Mouse (Mus musculus): ENCODE results near the gene Tle6. TPM values are rescaled to one million over a fixed set of nuclear protein-coding genes. Genes with fewer than 3 reads are reported as not detected.
"Not testable (repeated sequence)": the region's sequence is repeated elsewhere in the genome, so short reads cannot be mapped to it uniquely, and the experiment has no call there.

Tle6 gene
- 7.3 and 9.4 TPM in 2 replicates for polyA plus RNA-seq (2015; fragmentation: Nextera tagmentation; extraction: Ambion mirVana)

GRCm38 (mm10) chr10:81600738-81601203 is at the start of gene Tle6:
Gene Tle6 (minus strand): TSS chr10:81601073.
- Histone ChIP-seq H3K9ac (ENCODE audit: low read depth, low read length) (0 out of 2 replicates have a peak within 1 kb of the TSS, but pooled peaks have one; percentile 14), H3K27ac (peak within 1 kb of the TSS; percentile 36; the same call in 1 of the 2 replicates), H3K4me1 (replicated peaks; ENCODE audit: insufficient read depth, low read length) (peaks cover 41% of the 10 kb centered on the region), H3K4me3 (replicated peaks; ENCODE audit: low read depth, low read length) (peak within 1 kb of the TSS; percentile 9; the same call in 1 of the 2 replicates), H3K36me3 (ENCODE audit: insufficient read depth, low read length) (no peaks in the 10 kb centered on the region), H3K4me2 (ENCODE audit: low read length) (peak within 1 kb of the TSS; percentile 50), H3K9me3 (replicated peaks; ENCODE audit: low read length) (no peaks in the 10 kb centered on the region), H3K27me3 (ENCODE audit: insufficient read depth, low read length) (no peaks in the 10 kb centered on the region)
- DNase-seq (ENCODE audit: low spot score) (peak; percentile 95), ATAC-seq (replicated peaks; ENCODE audit: low FRiP score, low read depth) (peak; percentile 85)
- no peak for TF ChIP-seq CTCF (IDR thresholded peaks at IDR 0.05; ENCODE audit: low read depth)
- 1% methylated on average over 28 of the region's 28 CpGs for WGBS

DNA sequence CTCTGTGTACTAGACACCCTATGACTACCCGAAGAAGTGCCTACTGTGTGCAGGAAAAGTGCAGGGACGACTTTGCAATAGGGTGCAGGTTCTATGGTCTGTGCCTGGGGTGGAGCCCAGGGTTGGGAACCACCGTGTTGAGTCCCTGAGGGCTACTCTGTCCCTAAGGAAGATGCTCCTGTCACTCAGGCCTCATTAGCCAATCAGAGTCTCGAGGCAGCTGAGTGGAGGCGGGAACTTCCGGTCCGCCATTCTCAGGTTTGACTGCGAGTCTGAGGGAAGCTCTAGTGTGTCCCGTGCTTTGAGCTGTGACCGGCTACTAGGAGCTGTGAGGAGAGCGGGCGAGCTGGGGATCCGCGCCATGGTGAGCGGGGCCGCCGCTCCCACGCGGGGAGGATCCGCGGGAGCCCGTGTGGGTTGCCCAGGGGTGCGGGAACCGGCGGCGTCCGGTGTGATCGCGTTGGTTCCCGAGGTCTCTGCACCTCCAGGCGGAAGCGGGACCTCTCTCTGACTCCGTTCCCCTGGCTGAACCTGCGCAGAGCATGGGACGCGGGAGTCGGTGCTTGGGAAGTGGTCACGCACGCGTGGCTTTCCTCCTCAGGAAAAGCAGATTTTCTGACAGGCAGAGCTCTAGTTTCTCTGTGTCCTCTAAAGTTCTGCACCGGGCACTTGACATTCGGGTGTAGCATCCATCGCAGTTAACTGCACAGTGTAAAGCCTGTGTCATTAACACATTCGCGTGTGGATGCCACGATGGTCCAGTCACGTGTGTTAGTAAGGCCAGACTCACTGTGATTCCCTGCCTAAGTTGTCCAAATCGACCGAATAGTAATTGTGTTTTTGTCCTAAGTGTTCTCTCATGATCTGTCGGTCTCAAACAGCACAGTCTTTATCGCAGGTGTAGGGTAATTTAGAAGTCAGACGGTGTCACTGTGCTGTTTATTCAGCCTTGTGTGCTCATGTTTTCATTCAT is 48.2 kb upstream of the Tle6 start, which contains the start of gene Gm10778:
Gm10778 (plus strand) TSS at position 257 of the 973 bp plus-strand sequence.
- H3K9ac ChIP-seq (ENCODE audit: low read depth, low read length): peak within 1 kb of the TSS; percentile 61
- 1% methylated on average over 34 of the region's 52 CpGs for WGBS
- H3K9me3 ChIP-seq (replicated peaks; ENCODE audit: low read length); H3K27me3 ChIP-seq (ENCODE audit: insufficient read depth, low read length); H3K36me3 ChIP-seq (ENCODE audit: insufficient read depth, low read length); H3K4me1 ChIP-seq (replicated peaks; ENCODE audit: insufficient read depth, low read length): not testable (repeated sequence)
- H3K27ac ChIP-seq: peak within 1 kb of the TSS; percentile 90
- H3K4me2 ChIP-seq (ENCODE audit: low read length): peak within 1 kb of the TSS; percentile 53
- H3K4me3 ChIP-seq (replicated peaks; ENCODE audit: low read depth, low read length): peak within 1 kb of the TSS; percentile 53
- peak; percentile 91 for DNase-seq (ENCODE audit: low spot score)
- peak; percentile 93 for ATAC-seq (replicated peaks; ENCODE audit: low FRiP score, low read depth)

GRCm38 (mm10) chr10:81646015-81646555 is 45.2 kb upstream of the Tle6 start:
- no peaks in the 10 kb centered on the region for H3K27me3 ChIP-seq (ENCODE audit: insufficient read depth, low read length)
- ATAC-seq (replicated peaks; ENCODE audit: low FRiP score, low read depth) (no peak), DNase-seq (ENCODE audit: low spot score) (no peak)
- H3K36me3 ChIP-seq (ENCODE audit: insufficient read depth, low read length): no peaks in the 10 kb centered on the region
- 70% methylated on average over 7 of the region's 7 CpGs for WGBS
- no peak overlapping the region for H3K27ac ChIP-seq
- TF ChIP-seq CTCF (IDR thresholded peaks at IDR 0.05; ENCODE audit: low read depth): no peak
- peaks cover 5% of the 10 kb centered on the region; the same call in 1 of the 2 replicates for H3K9me3 ChIP-seq (replicated peaks; ENCODE audit: low read length)
- no peak overlapping the region for H3K9ac ChIP-seq (ENCODE audit: low read depth, low read length)
- no peak overlapping the region for H3K4me3 ChIP-seq (replicated peaks; ENCODE audit: low read depth, low read length)
- no peak overlapping the region for H3K4me2 ChIP-seq (ENCODE audit: low read length)
- peaks cover 14% of the 10 kb centered on the region; the same call in 1 of the 2 replicates for H3K4me1 ChIP-seq (replicated peaks; ENCODE audit: insufficient read depth, low read length)

GRCm38 (mm10) chr10:81645391-81645790 is 44.5 kb upstream of the Tle6 start:
- DNase-seq (ENCODE audit: low spot score): no peak
- Histone ChIP-seq H3K9ac (ENCODE audit: low read depth, low read length) (no peak overlapping the region), H3K27ac (no peak overlapping the region), H3K4me3 (replicated peaks; ENCODE audit: low read depth, low read length) (no peak overlapping the region), H3K27me3 (ENCODE audit: insufficient read depth, low read length) (no peaks in the 10 kb centered on the region), H3K4me1 (replicated peaks; ENCODE audit: insufficient read depth, low read length) (peaks cover 14% of the 10 kb centered on the region; the same call in 1 of the 2 replicates), H3K36me3 (ENCODE audit: insufficient read depth, low read length) (no peaks in the 10 kb centered on the region), H3K9me3 (replicated peaks; ENCODE audit: low read length) (no peaks in the 10 kb centered on the region), H3K4me2 (ENCODE audit: low read length) (no peak overlapping the region)
- no peak for TF ChIP-seq CTCF (IDR thresholded peaks at IDR 0.05; ENCODE audit: low read depth)
- ATAC-seq (replicated peaks; ENCODE audit: low FRiP score, low read depth): no peak
- 92% methylated on average over 4 of the region's 4 CpGs for WGBS

GRCm38 (mm10) chr10:81644716-81645115 is 43.8 kb upstream of the Tle6 start:
- Histone ChIP-seq H3K9me3 (replicated peaks; ENCODE audit: low read length) (no peaks in the 10 kb centered on the region), H3K4me3 (replicated peaks; ENCODE audit: low read depth, low read length) (no peak overlapping the region), H3K27me3 (ENCODE audit: insufficient read depth, low read length) (no peaks in the 10 kb centered on the region), H3K27ac (no peak overlapping the region), H3K9ac (ENCODE audit: low read depth, low read length) (no peak overlapping the region), H3K36me3 (ENCODE audit: insufficient read depth, low read length) (no peaks in the 10 kb centered on the region), H3K4me2 (ENCODE audit: low read length) (no peak overlapping the region), H3K4me1 (replicated peaks; ENCODE audit: insufficient read depth, low read length) (peaks cover 14% of the 10 kb centered on the region; the same call in 1 of the 2 replicates)
- DNase-seq (ENCODE audit: low spot score): no peak
- no peak for TF ChIP-seq CTCF (IDR thresholded peaks at IDR 0.05; ENCODE audit: low read depth)
- ATAC-seq (replicated peaks; ENCODE audit: low FRiP score, low read depth): no peak
- WGBS: 90% methylated on average over 18 of the region's 18 CpGs

- ATAC-seq (replicated peaks; ENCODE audit: low FRiP score, low read depth) (no peak; the same call in 1 of the 2 replicates), DNase-seq (ENCODE audit: low spot score) (no peak)
- no peaks in the 10 kb centered on the region for H3K27me3 ChIP-seq (ENCODE audit: insufficient read depth, low read length)
- H3K4me1 ChIP-seq (replicated peaks; ENCODE audit: insufficient read depth, low read length): peaks cover 14% of the 10 kb centered on the region; the same call in 1 of the 2 replicates
- H3K9ac ChIP-seq (ENCODE audit: low read depth, low read length): peak overlapping the region; percentile 88; the same call in 1 of the 2 replicates
- H3K4me2 ChIP-seq (ENCODE audit: low read length): peak overlapping the region; percentile 68
- H3K4me3 ChIP-seq (replicated peaks; ENCODE audit: low read depth, low read length): peak overlapping the region; percentile 55
- no peak for TF ChIP-seq CTCF (IDR thresholded peaks at IDR 0.05; ENCODE audit: low read depth)
- no peaks in the 10 kb centered on the region for H3K36me3 ChIP-seq (ENCODE audit: insufficient read depth, low read length)
- 44% methylated on average over 2 of the region's 2 CpGs for WGBS
- peak overlapping the region; percentile 93 for H3K27ac ChIP-seq
- no peaks in the 10 kb centered on the region for H3K9me3 ChIP-seq (replicated peaks; ENCODE audit: low read length)
These were observed 43.3 kb upstream of the Tle6 start for GRCm38 (mm10) chr10:81644162-81644561.

All from kidney, postnatal 0 days (tissue).